Mouse (Mus musculus) forebrain, embryonic 16.5 days (tissue): ENCODE measurements around the gene Pan2. TPM values are rescaled to one million over a fixed set of nuclear protein-coding genes. Genes with fewer than 3 reads are reported as not detected.

ENCODE experiments used
- polyA plus RNA-seq: library from polyadenylated mRNA; unstranded; fragments of >200 nt; fragmentation: Nextera tagmentation; extraction: Ambion mirVana; gene quantifications from 2 replicates; pipeline ENCODE4 v1.2.1, GENCODE M21; 2015

Gene Pan2
- polyA plus RNA-seq, 1 experiment from 2014 or later, result 28.5 TPM

Other genes with a start within 250 kb of the Pan2 start
- gene Ptges3, start 244.4 kb upstream of the Pan2 start, polyA plus RNA-seq, result 395 and 436 TPM in 2 replicates
- 2,097 and 2,145 TPM in 2 replicates for gene Atp5b, start 220.1 kb upstream of the Pan2 start, polyA plus RNA-seq
- gene Baz2a, start 211.8 kb upstream of the Pan2 start, polyA plus RNA-seq, result 8.4 and 10.0 TPM in 2 replicates
- gene Rbms2, start 123.0 kb upstream of the Pan2 start, polyA plus RNA-seq, result 8.5 and 9.5 TPM in 2 replicates
- gene Gls2, start 108.9 kb upstream of the Pan2 start, polyA plus RNA-seq, result 0.68 and 1.1 TPM in 2 replicates
- gene Spryd4, start 91.5 kb upstream of the Pan2 start, polyA plus RNA-seq, result 16.6 and 18.0 TPM in 2 replicates
- gene Mip, start 77.5 kb upstream of the Pan2 start, polyA plus RNA-seq, result not detected in 2 replicates
- 29.4 and 32.2 TPM in 2 replicates for gene Timeless, start 71.3 kb upstream of the Pan2 start, polyA plus RNA-seq
- not detected in 2 replicates for gene Apon, start 49.2 kb upstream of the Pan2 start, polyA plus RNA-seq
- not detected in 2 replicates for gene Apof, start 34.7 kb upstream of the Pan2 start, polyA plus RNA-seq
- 18.7 and 23.3 TPM in 2 replicates for gene Stat2, start 32.8 kb upstream of the Pan2 start, polyA plus RNA-seq
- 0.39 TPM in 1 of 2 replicates, not detected in the other for gene Il23a, start 4.6 kb upstream of the Pan2 start, polyA plus RNA-seq
- 190 and 195 TPM in 2 replicates for gene Cnpy2, start 19.1 kb downstream of the Pan2 start, polyA plus RNA-seq
- 247 and 259 TPM in 2 replicates for gene Cs, start 34.4 kb downstream of the Pan2 start, polyA plus RNA-seq
- gene Coq10a, start 65.7 kb downstream of the Pan2 start, polyA plus RNA-seq, result 32.2 and 32.7 TPM in 2 replicates
- gene Ankrd52, start 73.8 kb downstream of the Pan2 start, polyA plus RNA-seq, result 11.3 and 13.2 TPM in 2 replicates
- 0.10 and 0.25 TPM in 2 replicates for gene Slc39a5, start 97.9 kb downstream of the Pan2 start, polyA plus RNA-seq
- gene Nabp2, start 108.2 kb downstream of the Pan2 start, polyA plus RNA-seq, result 139 and 147 TPM in 2 replicates
- gene Rnf41, start 108.3 kb downstream of the Pan2 start, polyA plus RNA-seq, result 121 and 122 TPM in 2 replicates
- 215 and 217 TPM in 2 replicates for gene Smarcc2, start 155.9 kb downstream of the Pan2 start, polyA plus RNA-seq
- gene Myl6, start 190.8 kb downstream of the Pan2 start, polyA plus RNA-seq, result 599 and 678 TPM in 2 replicates
- gene Myl6b, start 195.3 kb downstream of the Pan2 start, polyA plus RNA-seq, result 5.4 and 5.9 TPM in 2 replicates
- 9.0 and 9.6 TPM in 2 replicates for gene Esyt1, start 222.5 kb downstream of the Pan2 start, polyA plus RNA-seq
- 20.9 and 21.7 TPM in 2 replicates for gene Zc3h10, start 244.4 kb downstream of the Pan2 start, polyA plus RNA-seq
- 2,032 and 2,064 TPM in 2 replicates for gene Rpl41, start 246.0 kb downstream of the Pan2 start, polyA plus RNA-seq